Mouse (Mus musculus): ENCODE measurements at regions not wholly inside any gene's neighbourhood (a gene's known extent, or its start where the extent isn't known, plus 50 kb on each side); places are given as distances from the start of the nearest gene placed in this dataset.

DNA sequence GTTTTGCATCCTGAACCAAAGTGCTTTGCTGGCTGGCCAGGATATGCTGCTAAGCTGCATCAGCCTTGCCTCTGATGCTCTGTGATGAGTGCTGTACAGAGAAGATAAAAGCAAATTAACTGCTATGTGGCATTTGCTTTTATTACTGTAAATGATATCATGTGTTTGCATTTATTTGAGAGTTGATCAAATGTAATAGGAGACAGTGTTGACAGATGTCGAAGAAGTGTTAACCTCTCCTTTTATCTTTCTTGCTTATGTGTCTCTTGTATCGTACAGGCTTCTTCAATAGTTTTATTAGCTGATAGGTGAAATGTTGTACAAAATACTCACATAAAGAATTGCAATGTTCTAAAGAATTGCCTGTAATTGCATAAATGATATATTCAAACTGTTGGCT is 541.8 kb upstream of the Manea start:
- TF ChIP-seq POLR2A (IDR thresholded peaks at IDR 0.05; ENCODE audit: control insufficient read depth, low read depth, low read length) (no peak), CTCF (IDR thresholded peaks at IDR 0.05; ENCODE audit: control insufficient read depth, insufficient read depth, insufficient replicate concordance, low read depth, low read length) (no peak)
